Mouse (Mus musculus): ENCODE measurements at regions not wholly inside any gene's neighbourhood (a gene's known extent, or its start where the extent isn't known, plus 50 kb on each side); places are given as distances from the start of the nearest gene placed in this dataset.
"Not testable (repeated sequence)": the region's sequence is repeated elsewhere in the genome, so short reads cannot be mapped to it uniquely, and the experiment has no call there.

- intact Hi-C loops (cut with DNase I): no loop called here
- DNase-seq (ENCODE audit: low spot score): no peak
These were observed 919.0 kb downstream of the Poteg start for GRCm38 (mm10) chr8:28366470-28366869.

GRCm38 (mm10) chr8:28367361-28367760 is 919.9 kb downstream of the Poteg start:
- DNase-seq (ENCODE audit: low spot score): no peak

GRCm38 (mm10) chr8:28371752-28372151 is 924.3 kb downstream of the Poteg start:
- intact Hi-C loops (cut with DNase I): no loop called here
- DNase-seq (ENCODE audit: low spot score): no peak

More at GRCm38 (mm10) chr8:28367361-28367760, 919.9 kb downstream of the Poteg start:
- intact Hi-C loops (cut with DNase I): no loop called here

GRCm38 (mm10) chr8:28400141-28400540 is 952.7 kb downstream of the Poteg start:
- no peak for DNase-seq (ENCODE audit: low spot score)
- intact Hi-C loops (cut with DNase I): no loop called here

GRCm38 (mm10) chr8:28427544-28428135 is 980.2 kb downstream of the Poteg start:
- intact Hi-C loops (cut with DNase I): no loop called here

GRCm38 (mm10) chr8:28473190-28473589 is 1025.7 kb downstream of the Poteg start:
- DNase-seq (ENCODE audit: low spot score): no peak
- intact Hi-C loops (cut with DNase I): no loop called here

More at GRCm38 (mm10) chr8:28427544-28428135, 980.2 kb downstream of the Poteg start:
- no peak for DNase-seq (ENCODE audit: low spot score)

GRCm38 (mm10) chr8:28487913-28488312 is 1040.4 kb downstream of the Poteg start:
- intact Hi-C loops (cut with DNase I): no loop called here
- no peak for DNase-seq (ENCODE audit: low spot score)

GRCm38 (mm10) chr8:28503488-28504319 is 1056.2 kb downstream of the Poteg start:
- intact Hi-C loops (cut with DNase I): no loop called here
- DNase-seq (ENCODE audit: low spot score): no peak

- intact Hi-C loops (cut with DNase I); DNase-seq (ENCODE audit: low spot score): not testable (repeated sequence)
These were observed 1076.0 kb downstream of the Poteg start for GRCm38 (mm10) chr8:28523506-28523905.

- DNase-seq (ENCODE audit: low spot score): no peak
- intact Hi-C loops (cut with DNase I): no loop called here
These were observed 1099.8 kb downstream of the Poteg start for GRCm38 (mm10) chr8:28547236-28547635.

GRCm38 (mm10) chr8:28559881-28560280 is 1112.4 kb downstream of the Poteg start:
- intact Hi-C loops (cut with DNase I): no loop called here
- no peak for DNase-seq (ENCODE audit: low spot score)

- DNase-seq (ENCODE audit: low spot score): no peak
- intact Hi-C loops (cut with DNase I): no loop called here
These were observed 1131.8 kb downstream of the Poteg start for GRCm38 (mm10) chr8:28579250-28579651.

- no peak for DNase-seq (ENCODE audit: low spot score)
- intact Hi-C loops (cut with DNase I): no loop called here
These were observed 1133.4 kb downstream of the Poteg start for GRCm38 (mm10) chr8:28580821-28581220.

GRCm38 (mm10) chr8:28589999-28590398 is 1142.5 kb downstream of the Poteg start:
- intact Hi-C loops (cut with DNase I): no loop called here
- DNase-seq (ENCODE audit: low spot score): no peak

GRCm38 (mm10) chr8:28593238-28593637 is 1145.8 kb downstream of the Poteg start:
- DNase-seq (ENCODE audit: low spot score): no peak

GRCm38 (mm10) chr8:28594191-28594590 is 1146.7 kb downstream of the Poteg start:
- DNase-seq (ENCODE audit: low spot score): no peak
- intact Hi-C loops (cut with DNase I): no loop called here

More at GRCm38 (mm10) chr8:28593238-28593637, 1145.8 kb downstream of the Poteg start:
- intact Hi-C loops (cut with DNase I): no loop called here

- intact Hi-C loops (cut with DNase I): no loop called here
- no peak for DNase-seq (ENCODE audit: low spot score)
These were observed 1147.1 kb downstream of the Poteg start for GRCm38 (mm10) chr8:28594606-28595005.

- no peak for DNase-seq (ENCODE audit: low spot score)
- intact Hi-C loops (cut with DNase I): no loop called here
These were observed 1148.4 kb downstream of the Poteg start for GRCm38 (mm10) chr8:28595880-28596279.
